Mouse (Mus musculus): ENCODE measurements around the gene Gmpr.

- no peak for TF ChIP-seq CTCF (IDR thresholded peaks at IDR 0.05; ENCODE audit: low read depth, low read length)
- no peak for TF ChIP-seq POLR2A (IDR thresholded peaks at IDR 0.05; ENCODE audit: borderline replicate concordance, low read depth, low read length)
Observed at GRCm38 (mm10) chr13:45595416-45595815, 88.2 kb downstream of the Gmpr start.
